Mouse (Mus musculus): Measurements from ENCODE around the gene Fbxo9.
"Not testable (repeated sequence)": the region's sequence is repeated elsewhere in the genome, so short reads cannot be mapped to it uniquely, and the experiment has no call there.

The Fbxo9 gene

DNA sequence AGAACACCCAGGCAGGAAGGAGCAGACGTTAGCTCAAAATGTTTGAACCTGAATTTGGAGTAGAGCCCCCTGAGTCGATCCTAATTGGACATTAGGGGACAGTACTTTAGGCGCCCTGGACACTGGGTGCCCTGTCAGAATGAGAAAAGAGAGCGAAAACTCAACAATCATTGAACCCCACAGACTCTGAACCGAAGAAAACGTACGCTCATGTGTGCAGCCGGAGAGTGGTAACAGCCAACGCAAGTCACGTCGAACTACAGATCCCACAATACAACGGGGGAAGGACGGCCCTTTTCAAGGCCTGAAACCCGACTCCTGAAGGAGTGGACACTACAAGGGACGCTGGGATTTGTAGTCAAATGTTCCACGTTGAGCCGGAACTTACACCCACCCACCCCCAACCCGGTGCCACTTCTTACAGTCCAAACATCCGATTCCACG is at the start of gene Fbxo9, which contains the start of gene Ick:
Gene Fbxo9, minus strand, starts transcription at position 270 of the 444 bp plus-strand sequence.
Gene Ick, plus strand, starts transcription at position 397 of the 444 bp plus-strand sequence.
- peak; percentile 90 for DNase-seq

DNA sequence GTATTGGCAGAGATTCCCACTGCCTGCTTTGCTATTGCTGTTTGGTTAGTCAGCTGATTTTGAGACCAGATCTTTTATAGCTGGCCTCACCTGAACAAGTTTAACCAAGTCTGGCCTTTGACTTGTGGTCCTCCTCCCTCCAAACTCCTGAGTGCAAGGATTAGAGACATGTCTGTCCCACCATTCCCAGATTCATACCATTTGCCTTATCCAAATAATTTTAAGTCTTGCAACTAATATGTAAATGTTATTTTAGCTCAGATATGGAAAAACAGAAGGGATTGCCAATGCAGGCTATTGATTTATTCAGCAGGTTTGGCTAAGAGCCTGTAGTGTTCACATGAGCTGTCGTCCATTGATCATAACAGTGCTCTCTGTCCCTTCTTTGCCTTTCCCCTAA is 48.4 kb upstream of the Fbxo9 start:
- no peak for DNase-seq

DNA sequence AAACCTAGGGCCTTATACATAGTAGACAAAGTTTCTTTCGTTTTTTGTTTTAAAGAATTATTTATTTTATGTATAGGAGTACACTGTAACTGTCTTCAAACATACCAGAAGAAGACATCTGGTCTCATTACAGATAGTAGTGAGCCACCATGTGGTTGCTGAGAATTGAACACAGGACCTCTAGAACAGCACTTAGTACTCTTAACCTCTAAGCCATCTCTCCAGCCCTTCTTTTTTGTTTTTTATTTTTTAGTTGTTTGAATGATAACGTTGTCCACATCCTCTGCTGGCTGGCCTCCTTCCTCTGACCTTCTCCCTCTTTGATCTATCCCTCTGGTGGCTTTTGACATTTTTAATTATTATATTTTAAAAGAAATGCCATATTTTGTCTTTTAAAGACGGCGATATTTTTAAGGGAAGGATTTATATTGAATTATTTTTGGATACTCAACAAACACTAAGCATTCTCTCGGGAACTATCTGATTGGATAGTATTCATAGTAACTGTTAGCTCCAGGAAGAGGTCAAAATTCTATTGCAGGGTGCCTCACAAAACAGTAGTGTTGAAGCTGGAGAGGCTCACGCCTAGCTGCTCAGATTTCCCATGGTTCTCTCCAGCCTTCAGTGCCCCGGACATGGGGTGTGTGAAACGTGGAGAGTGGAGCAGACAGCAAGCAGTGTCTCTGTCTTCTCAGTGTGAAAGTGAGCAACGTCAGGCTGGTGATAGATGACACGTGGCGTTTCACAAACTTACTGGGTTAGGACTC is 45.5 kb upstream of the Fbxo9 start:
- DNase-seq: no peak

DNA sequence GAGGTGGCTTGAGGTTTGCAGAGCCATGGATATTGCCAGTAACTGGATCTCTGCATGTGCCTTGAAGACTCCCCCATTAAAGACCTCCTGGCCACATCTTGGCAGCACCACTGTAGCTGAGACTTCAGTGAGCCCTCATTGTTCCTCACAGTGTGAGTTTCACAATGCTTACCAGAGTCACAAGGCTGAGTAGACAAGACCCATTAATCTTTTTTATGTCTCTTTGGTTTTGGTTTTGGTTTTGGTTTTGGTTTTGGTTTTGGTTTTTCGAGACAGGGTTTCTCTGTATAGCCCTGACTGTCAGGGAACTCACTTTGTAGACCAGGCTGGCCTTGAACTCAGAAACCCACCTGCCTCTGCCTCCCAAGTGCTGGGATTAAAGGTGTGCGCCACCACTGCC is 40.9 kb upstream of the Fbxo9 start:
- not testable (repeated sequence) for DNase-seq

DNA sequence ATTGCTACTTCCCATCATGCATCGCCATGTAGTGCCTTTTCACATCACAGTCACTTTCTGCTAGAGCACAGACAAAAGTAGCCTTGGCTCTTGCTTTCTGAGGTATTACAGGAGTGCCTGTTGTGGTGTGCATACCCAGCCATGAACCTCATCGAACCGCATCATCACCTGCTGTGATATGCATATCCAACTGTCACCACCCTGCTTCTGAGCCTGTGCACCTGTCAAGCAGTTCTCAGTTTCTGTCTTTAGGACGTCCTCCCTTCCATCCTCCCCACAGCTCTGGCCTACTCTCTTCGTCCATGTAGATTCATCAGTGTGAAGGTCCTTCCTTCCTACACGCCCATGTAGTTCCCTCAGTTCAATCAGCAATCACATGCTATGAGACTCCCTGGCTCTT is 39.3 kb upstream of the Fbxo9 start:
- DNase-seq: no peak

DNA sequence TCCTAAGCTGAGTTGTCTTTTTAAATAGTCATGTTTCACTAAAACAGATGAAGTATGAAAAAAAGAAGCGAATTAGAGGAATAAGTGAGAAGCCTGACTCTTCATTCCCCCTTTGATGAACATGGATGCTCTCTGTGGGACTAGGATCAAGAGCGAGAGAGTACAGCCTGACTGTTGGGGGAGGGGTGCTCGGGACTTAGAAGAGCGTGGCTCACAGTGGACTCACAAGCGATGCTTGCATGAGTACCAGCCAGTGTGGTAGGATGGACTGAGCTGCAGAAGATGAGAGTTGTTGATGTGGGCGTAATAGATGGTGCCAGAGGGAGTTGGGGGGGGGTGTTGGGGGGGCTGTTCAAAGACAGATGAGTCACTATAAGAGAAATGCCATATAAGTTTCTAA is 37.8 kb upstream of the Fbxo9 start:
- no peak for DNase-seq

DNA sequence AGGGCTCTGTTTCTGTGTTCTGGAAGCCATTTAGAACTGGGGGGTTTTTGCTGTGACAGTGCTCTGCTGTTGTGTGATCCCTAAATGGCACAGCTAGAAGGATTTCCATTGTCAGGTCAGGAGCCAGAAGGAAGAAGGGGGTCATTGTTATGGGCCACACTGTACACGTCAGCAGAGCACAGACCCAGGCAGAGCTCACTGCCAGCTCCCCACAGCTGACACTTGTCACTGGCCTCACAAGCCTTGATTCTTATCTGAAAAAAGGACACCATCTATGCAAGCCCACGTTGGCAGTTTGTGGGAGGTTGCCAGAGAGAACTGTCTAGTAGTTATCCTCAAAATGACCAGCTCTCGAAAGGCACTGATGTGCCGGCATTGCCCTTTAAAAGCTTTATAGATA is 37.2 kb upstream of the Fbxo9 start:
- no peak for DNase-seq

DNA sequence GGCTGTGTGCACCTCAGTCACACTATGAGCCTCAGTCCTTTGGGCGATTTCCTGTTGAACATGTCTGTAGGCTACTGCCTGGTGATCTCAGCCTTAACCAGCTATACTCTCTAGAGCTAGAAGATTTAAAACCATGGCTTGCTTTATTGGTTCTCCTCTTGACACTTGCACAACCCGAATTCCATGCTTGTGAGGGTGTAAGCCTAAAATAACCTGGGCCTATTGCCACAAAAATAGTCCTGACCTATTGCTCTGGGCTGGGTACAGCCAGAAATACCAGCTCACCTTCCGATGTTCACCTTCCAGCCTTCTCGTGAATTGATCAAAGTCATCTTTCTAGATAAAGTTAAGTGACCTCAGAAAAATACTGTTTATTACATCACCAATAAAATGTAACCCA is 30.6 kb upstream of the Fbxo9 start:
- DNase-seq: no peak

DNA sequence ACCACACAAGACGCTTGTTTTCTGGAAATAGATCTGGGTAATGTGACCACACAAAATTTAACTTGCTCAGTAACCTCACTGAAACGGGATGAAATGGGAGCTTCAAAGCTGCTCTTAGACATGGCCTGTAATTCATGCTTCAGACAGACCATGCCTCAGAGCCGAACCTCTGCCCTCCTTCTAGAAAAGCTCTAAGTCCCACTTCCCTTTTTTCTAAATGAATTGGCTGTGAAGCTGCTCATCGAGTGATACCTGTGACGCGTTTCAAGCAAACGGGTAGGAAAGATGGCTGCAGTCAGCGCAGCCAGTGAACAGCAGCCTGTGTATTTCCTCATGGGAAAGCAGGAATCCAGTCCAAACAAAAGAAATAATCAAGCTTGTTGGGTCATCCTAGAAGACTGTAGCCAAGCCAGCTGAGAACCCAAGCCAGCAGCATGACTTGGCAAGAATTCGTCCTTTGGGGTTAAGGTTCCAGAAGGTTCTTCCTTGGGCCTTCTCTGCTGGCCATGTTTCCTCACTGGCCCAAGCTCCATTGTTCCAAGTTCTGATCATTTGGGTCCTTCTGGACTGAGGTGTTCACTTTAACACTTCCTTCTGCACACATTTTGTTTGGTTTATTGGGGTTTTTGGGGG is 29.3 kb upstream of the Fbxo9 start:
- DNase-seq: no peak

DNA sequence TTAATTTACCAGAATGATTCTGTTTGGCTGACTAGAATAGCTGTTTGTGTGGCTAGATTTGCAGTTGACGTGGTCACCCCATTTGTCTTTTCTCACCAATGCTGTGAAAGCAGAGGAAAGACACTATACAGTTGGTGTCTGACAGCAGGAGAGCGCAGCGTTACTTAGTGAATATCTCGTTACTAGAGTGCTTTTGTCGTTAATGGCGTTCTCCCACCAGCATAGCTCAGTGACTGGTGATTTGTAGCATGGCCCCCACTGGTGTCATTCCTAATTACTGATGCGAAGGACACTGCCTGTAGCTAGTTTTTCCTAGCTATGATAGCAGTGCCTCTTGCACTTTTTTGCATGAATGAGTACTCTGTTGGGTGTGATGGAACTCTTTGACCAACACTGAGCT is 26.8 kb upstream of the Fbxo9 start:
- no peak for DNase-seq

DNA sequence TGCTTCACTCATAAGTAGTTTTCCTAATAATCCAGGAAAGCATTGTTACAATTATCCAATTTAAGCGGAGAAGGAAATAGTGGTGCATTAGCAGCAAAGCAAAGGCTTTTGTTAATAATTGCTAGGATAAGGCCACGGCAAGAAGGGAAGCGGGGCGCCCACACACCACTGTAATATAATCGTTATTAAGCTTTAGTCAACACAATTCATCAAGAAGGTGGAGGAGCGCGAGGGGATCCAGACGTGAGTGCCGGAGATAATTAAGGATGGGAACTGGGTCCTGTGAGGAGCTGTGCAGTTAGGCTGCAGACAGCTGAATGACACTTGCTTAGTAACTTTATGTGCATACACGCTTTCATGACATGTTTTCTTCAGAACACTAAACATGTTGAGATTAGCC is 17.8 kb upstream of the Fbxo9 start:
- DNase-seq: no peak

DNA sequence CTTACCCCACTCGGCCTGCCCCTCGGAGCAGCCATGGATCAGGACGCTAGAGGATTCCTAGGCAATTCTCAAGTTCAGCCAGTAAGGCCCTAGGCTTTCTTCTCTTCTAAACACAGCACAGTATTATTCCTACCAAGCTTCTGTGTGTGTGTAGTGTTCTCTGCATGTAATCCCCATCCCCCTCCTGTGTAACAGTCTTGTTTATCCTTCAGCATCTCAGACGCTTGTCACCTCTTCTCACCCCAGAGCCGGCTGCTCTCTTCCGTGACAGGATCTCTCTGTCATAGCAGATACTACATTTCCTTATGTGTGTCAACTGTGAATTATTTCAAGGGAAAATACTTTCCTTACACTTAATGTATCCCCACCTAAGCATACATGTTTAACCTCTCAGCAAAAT is 17.1 kb upstream of the Fbxo9 start:
- DNase-seq: no peak

DNA sequence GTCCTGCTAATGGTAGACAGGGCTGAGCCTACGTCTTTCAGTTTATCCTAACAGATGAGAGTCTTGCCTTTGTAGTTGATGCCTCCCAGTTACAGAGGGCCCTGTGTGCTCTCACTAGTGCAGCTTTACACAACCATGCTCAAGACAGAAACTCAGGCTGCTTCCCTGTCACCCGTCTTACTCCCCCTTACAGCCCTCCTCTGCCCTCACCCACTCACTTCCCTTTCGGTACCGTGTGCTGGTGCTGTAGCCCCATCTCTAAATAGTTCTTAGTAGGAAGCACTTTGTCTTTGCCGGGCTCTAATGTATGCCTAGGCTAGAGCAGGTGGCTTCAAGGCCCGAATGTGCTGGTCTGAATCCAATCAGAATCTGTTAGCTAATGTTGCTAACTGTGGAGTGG is 15.4 kb upstream of the Fbxo9 start:
- DNase-seq: no peak

DNA sequence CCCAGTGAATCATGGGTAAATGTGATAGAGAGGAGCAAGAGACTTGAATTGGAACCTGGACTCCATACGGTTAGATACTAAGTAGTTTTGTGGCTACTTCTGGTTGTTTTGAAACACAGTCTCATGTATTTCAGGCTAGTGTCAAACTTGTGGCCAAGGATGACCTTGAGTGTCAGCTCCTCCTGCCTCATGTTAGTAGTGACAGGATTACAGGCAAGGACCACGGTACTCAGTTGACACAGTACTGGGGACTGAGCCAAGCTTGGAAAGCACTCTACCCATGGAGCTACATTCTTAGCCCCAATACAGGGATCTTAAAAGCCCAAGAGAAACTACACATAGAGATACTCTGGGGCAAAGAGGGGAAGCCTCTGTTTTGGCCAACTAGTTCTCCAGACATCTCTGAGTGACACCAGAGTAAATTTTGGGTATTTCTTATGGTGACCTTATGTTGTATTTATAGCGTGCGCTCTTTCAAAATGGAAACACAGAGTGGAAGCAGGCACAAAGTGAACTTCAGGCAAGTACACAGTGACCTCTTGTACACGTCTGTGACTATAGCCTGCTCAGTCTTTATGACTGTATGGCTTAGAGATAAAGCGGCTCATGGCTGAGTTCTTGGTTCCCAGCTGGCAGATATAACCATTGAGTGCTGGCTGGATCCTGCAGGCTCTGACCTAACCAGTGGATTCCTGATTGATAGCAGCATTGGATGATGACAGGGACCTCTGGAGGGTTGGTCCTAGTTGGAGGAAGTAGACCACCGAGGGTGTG is 14.3 kb upstream of the Fbxo9 start:
- no peak for DNase-seq

DNA sequence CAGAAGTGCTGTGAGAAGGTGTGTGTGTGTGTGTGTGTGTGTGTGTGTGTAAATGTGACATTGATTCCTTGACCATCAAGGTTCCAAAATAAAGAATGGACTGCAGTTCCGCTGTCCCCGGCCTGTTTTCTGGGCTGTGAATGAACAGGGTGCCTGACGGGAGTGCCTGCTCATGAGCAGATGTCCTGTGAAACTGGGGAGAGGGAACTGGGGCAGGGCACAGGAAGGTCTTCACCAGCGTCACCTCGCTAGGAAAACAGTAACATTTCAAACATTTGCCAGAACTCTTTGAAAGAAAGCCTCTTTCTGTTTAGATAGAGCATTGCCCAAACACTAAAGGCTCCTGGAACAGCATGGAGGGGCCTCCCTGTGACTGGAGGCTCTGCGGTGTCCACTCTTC is 13.1 kb upstream of the Fbxo9 start:
- no peak for DNase-seq

DNA sequence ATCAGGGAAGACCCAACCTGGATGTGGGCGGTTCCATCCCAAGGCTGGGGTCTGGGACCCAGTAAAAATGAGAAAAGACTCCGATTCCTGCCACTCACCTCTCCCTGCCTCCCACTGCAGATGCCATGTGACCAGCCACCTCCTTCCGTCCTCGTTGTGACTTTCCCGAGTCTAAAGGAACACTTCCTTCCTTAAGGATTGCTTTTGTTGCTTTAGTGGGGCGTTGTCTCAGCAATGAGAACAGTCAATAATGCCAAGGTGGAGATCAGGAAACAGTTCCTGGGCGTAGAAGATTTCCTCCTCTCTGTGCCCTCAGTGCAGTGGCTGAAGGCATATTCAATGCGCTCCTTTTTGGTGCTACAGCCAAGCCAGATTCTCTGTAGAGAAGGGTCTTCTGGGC is 12.5 kb upstream of the Fbxo9 start:
- DNase-seq: no peak

DNA sequence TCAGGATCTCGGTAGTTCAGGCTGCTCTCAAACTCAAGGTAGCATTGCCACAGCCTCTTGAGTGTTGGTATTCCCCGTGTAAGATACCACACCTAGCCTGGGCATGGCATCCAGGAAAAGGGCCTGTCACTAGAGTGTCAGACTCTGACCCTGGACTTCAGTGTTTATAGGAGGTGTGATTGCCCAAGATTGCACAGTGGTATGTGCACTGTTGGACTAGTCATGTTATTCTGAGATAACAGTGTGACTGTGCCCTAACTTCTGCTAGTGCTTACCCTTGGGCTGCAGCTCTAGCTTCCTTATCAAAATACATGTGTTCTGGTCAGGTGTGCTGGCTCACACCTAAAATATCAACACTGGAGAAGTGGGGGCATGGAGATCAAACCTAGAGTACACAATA is 8.8 kb upstream of the Fbxo9 start:
- no peak for DNase-seq

DNA sequence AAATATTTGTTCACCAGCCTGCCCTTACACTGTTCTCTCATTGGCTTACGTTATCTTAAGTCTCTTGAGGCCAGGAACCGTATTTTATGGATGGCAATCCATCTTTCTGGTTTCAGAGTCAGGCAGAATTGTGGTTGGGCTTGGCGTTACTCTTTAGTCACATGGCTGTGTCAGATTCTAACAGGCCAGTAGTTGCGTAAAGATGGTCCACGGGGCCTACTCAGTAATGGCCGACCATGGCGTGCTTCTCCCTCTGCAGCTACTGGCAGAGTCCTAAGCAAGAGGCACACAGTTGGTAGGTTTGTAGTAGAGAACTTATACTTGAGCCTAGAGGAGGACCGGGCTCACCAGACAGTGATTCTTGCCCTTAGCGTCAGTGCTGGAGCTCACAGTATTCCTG is 6.9 kb upstream of the Fbxo9 start:
- no peak for DNase-seq

DNA sequence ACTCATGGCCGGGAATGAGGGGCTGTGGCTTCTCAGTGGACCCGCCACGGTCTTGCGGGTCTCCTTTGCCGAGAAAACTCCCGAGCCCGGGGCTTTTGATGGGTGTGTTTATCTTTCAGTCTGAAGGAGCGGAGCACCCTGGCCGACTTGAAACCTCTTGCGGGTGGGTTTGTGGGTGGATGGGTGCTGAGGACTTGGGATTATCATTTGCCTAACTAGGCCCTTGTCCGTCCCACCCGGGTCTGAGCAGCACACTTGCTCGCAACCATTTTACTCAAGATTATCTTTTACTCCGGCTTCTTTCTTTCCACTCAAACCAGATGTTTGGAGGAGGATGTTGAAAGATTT is 4.6 kb upstream of the Fbxo9 start:
- no peak for DNase-seq

DNA sequence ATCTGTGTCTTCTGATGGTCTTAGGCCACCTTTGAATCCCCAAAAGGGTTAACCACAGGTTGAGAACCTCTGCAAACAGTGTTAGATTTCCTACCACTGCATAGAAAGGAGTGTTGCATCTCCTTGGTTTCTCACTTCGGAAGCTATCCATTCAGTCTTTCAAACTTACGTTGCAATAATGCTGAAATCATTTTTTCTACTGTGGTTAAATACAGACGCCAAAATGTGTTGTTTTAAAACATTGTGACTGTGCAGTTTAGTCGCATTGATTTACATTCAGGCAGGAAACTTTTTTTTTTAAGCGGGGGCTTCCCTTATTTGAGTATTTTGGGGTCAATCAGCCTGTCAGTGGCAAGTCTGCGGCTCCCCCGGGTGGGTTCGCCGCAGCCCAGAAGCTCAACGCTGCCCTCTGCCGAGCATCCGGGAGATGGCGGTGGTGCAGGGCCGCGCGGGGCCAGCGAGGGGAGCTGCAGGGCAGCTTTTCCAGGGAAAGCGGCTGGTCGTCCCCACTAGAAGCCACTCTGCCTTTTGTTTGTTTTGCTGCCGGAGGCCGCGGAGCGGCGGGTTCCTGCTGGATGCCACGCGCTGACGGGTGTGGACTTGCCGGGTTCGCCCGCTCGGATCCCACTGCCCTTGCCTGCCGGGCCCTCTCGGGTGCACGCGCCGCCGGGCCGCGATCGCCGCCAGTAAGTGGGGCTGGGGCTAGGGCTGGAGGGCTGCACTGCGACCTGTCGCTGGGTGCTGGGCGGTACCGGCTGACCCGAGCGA is 4.1 kb upstream of the Fbxo9 start:
- DNase-seq: peak; percentile 94

DNA sequence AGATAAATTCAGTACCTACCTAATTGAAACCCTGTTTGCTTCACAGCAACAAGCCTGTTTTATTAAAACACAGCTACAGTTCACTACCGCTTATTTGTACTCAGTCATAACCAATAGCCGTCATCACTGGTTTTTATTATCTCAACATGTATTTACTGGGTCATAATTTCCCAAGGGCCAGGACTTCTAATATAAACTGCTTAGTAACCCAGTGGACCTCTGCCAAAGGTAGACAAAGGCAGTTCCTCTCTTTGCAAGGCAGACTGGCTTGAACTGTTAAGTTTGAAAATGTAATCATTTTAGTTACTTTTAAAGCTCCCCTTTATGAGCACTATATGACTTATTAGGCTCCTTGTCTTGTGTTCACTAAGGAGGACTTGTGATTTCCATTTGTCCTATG is 2.6 kb upstream of the Fbxo9 start:
- no peak for DNase-seq

DNA sequence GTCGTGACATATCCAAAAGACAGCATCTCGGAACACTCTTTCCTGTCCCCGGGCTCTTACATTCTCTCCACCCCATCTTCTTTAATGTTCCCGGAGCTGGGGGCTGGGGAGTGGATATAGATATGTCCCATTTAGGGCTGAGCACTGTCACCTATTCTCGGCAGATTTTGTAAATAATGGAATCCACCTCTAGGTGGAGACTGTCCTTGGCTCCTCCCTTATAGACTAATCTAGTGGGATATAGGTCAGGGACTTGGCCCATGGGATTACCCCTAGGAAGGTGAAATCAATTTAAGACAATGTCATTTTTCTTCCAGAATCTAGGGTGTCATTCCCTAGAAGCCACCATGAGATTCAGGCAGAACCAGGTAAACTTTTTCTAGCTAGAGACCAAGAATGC is 791 bp upstream of the Fbxo9 start:
- peak; percentile 37 for DNase-seq
